Mouse (Mus musculus): Measurements from ENCODE around the gene Nufip2. TPM values are rescaled to one million over a fixed set of nuclear protein-coding genes. Genes with fewer than 3 reads are reported as not detected.
"Not testable (repeated sequence)": the region's sequence is repeated elsewhere in the genome, so short reads cannot be mapped to it uniquely, and the experiment has no call there.

Gene Nufip2
- polyA plus RNA-seq, 1 experiment from 2014 or later: 9.2 TPM

DNA sequence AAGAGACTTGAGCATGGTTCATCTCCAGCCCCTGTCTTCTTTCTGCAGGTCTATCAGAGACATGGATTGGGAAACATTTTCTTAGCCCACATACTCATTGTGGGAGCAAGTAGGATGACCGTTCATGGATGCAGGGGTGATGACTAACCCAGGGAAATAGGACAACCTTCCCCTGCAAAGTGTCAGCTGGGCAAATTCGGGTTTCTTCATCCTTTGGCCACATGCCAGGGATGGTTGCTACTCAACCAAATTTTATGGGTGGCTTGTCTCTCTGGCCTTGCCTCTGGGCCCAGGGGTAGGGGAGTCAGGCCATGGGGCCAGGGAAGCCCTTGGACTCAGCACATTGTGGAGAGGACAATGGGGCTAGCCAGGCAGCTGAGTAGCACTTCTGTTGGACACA, 42.6 kb downstream of the Nufip2 start:
- no peak overlapping the region for H3K4me3 ChIP-seq (ENCODE audit: low read length)
- H3K36me3 ChIP-seq (ENCODE audit: control insufficient read depth, insufficient read depth, low read length): no peaks in the 10 kb centered on the region
- ATAC-seq (ENCODE audit: low FRiP score, low TSS enrichment): no peak
- no peak overlapping the region for H3K9ac ChIP-seq (ENCODE audit: low read depth, low read length)
- WGBS: 73% methylated on average over 2 of the region's 2 CpGs
- H3K9me3 ChIP-seq (ENCODE audit: control insufficient read depth, low read length): no peaks in the 10 kb centered on the region
- no peaks in the 10 kb centered on the region for H3K27me3 ChIP-seq (ENCODE audit: control insufficient read depth, insufficient read depth, low read length)
- no peaks in the 10 kb centered on the region for H3K4me1 ChIP-seq (ENCODE audit: control insufficient read depth, insufficient read depth, low read length)
- no peak overlapping the region for H3K27ac ChIP-seq (ENCODE audit: low read depth, low read length)
- H3K4me2 ChIP-seq (replicated peaks; ENCODE audit: low read depth, low read length): no peak overlapping the region

DNA sequence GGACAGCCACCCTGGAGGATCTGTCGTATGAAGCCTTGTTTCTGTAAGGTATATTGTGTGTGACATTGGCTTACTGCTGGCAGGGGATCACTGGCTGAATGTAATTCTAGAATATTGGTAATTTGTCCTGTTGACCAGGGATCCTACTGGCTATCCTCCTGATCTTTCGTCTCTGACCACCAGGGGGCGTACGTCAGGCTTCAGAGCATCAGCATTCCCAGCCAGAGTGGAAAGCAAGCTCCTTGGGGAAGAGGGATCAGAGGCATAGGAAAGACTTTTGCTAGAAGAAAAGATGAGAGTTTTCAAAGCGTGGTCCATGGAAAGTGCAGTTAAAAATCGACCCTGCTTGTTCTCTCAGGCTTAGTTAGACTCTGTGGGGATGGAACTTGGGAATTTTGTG, 51.3 kb downstream of the Nufip2 start:
- Histone ChIP-seq H3K27me3 (ENCODE audit: control insufficient read depth, insufficient read depth, low read length) (no peaks in the 10 kb centered on the region), H3K4me3 (ENCODE audit: low read length) (no peak overlapping the region), H3K4me2 (replicated peaks; ENCODE audit: low read depth, low read length) (no peak overlapping the region), H3K36me3 (ENCODE audit: control insufficient read depth, insufficient read depth, low read length) (no peaks in the 10 kb centered on the region), H3K9me3 (ENCODE audit: control insufficient read depth, low read length) (no peaks in the 10 kb centered on the region), H3K4me1 (ENCODE audit: control insufficient read depth, insufficient read depth, low read length) (no peaks in the 10 kb centered on the region), H3K27ac (ENCODE audit: low read depth, low read length) (no peak overlapping the region), H3K9ac (ENCODE audit: low read depth, low read length) (no peak overlapping the region)
- WGBS: 2% methylated on average over 6 of the region's 6 CpGs
- no peak for ATAC-seq (ENCODE audit: low FRiP score, low TSS enrichment)

DNA sequence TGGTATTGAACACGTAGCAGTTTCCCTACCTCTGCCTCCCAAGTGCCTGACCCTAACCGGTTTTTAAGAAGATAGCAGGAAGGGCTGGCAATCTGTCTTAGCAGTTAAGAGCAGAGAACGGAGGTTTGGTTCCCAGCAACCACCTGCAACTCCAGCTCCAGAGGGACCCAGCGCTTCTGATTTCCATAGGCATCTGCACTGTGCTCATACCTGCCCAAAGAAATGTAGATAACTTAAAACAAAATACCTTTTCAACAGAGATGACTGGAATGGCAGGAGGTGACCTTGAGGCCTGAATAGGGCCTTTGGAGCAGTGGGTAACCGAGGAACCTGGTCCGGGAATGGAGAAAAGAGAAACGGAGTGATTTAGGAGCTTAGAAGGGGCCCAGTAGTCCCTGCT, 52.6 kb downstream of the Nufip2 start:
- no peak for ATAC-seq (ENCODE audit: low FRiP score, low TSS enrichment)
- Histone ChIP-seq H3K4me2 (replicated peaks; ENCODE audit: low read depth, low read length) (no peak overlapping the region), H3K4me3 (ENCODE audit: low read length) (no peak overlapping the region), H3K27ac (ENCODE audit: low read depth, low read length) (no peak overlapping the region), H3K36me3 (ENCODE audit: control insufficient read depth, insufficient read depth, low read length) (no peaks in the 10 kb centered on the region), H3K9ac (ENCODE audit: low read depth, low read length) (no peak overlapping the region), H3K4me1 (ENCODE audit: control insufficient read depth, insufficient read depth, low read length) (no peaks in the 10 kb centered on the region), H3K9me3 (ENCODE audit: control insufficient read depth, low read length) (no peaks in the 10 kb centered on the region), H3K27me3 (ENCODE audit: control insufficient read depth, insufficient read depth, low read length) (no peaks in the 10 kb centered on the region)
- 54% methylated on average over 7 of the region's 7 CpGs for WGBS

DNA sequence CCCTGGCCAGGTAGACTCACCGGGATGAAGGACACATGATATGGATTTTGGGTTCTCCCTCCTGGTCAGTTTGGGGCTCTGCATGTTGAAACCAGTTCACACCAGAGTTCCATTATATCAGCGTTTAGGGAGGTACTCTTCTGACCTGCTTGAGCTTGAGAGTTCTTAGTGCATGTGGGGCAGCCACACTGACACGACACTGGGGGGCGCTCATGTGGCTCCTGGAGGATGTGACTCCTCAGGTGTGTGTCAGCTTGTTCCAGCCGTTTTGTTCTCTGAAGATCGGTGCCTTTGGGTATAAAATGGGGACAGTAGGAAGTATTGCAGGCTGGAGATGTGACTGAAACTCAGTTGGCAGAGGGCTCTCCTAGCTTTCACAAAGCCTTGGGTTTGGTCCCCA, 58.0 kb downstream of the Nufip2 start:
- Histone ChIP-seq H3K9me3 (ENCODE audit: control insufficient read depth, low read length) (no peaks in the 10 kb centered on the region), H3K4me3 (ENCODE audit: low read length) (no peak overlapping the region), H3K4me1 (ENCODE audit: control insufficient read depth, insufficient read depth, low read length) (no peaks in the 10 kb centered on the region), H3K4me2 (replicated peaks; ENCODE audit: low read depth, low read length) (no peak overlapping the region), H3K9ac (ENCODE audit: low read depth, low read length) (no peak overlapping the region), H3K27me3 (ENCODE audit: control insufficient read depth, insufficient read depth, low read length) (no peaks in the 10 kb centered on the region), H3K27ac (ENCODE audit: low read depth, low read length) (no peak overlapping the region), H3K36me3 (ENCODE audit: control insufficient read depth, insufficient read depth, low read length) (no peaks in the 10 kb centered on the region)
- 29% methylated on average over 6 of the region's 6 CpGs for WGBS
- no peak for ATAC-seq (ENCODE audit: low FRiP score, low TSS enrichment)

DNA sequence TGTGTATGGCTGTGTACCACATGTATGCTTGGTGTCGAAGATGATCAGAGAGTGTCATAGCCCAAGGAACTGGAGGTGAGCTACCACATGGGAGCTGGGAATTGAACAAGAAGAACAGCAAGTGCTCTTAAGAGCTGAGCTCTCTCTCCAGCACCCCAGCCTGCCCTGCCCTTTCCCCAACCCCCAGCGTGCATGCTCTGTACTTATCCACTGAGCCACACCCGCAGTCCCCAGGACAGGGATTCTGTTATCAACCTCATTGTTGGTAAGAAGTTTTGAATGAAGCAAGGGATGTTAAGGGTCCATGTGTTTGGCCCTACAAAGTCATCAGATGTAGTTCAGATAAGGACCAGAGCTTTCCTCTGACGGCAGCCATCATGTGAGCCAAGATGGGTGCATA, 60.7 kb downstream of the Nufip2 start:
- no peak overlapping the region for H3K4me2 ChIP-seq (replicated peaks; ENCODE audit: low read depth, low read length)
- H3K9me3 ChIP-seq (ENCODE audit: control insufficient read depth, low read length): no peaks in the 10 kb centered on the region
- no peak for ATAC-seq (ENCODE audit: low FRiP score, low TSS enrichment)
- H3K4me1 ChIP-seq (ENCODE audit: control insufficient read depth, insufficient read depth, low read length): no peaks in the 10 kb centered on the region
- no peak overlapping the region for H3K4me3 ChIP-seq (ENCODE audit: low read length)
- no peaks in the 10 kb centered on the region for H3K27me3 ChIP-seq (ENCODE audit: control insufficient read depth, insufficient read depth, low read length)
- no peak overlapping the region for H3K9ac ChIP-seq (ENCODE audit: low read depth, low read length)
- H3K36me3 ChIP-seq (ENCODE audit: control insufficient read depth, insufficient read depth, low read length): no peaks in the 10 kb centered on the region
- no peak overlapping the region for H3K27ac ChIP-seq (ENCODE audit: low read depth, low read length)
- 94% methylated on average over 4 of the region's 4 CpGs for WGBS

DNA sequence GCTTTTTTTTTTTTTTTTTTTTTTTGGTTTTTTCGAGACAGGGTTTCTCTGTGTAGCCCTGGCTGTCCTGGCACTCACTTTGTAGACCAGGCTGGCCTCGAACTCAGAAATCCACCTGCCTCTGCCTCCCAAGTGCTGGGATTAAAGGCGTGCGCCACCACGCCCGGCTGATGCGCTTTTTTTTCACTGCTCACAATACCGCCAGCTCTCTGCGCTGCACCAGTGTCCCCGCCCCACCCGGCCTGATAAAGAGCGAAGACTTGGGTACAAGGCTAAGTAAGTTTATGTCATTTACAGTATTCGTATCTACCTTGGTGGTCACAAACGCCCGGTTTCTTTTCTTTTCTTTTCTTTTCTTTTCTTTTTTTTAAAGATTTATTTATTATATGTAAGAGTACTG, 61.1 kb downstream of the Nufip2 start:
- not testable (repeated sequence) for ATAC-seq (ENCODE audit: low FRiP score, low TSS enrichment); H3K4me3 ChIP-seq (ENCODE audit: low read length); H3K4me2 ChIP-seq (replicated peaks; ENCODE audit: low read depth, low read length); H3K4me1 ChIP-seq (ENCODE audit: control insufficient read depth, insufficient read depth, low read length); H3K27ac ChIP-seq (ENCODE audit: low read depth, low read length); H3K36me3 ChIP-seq (ENCODE audit: control insufficient read depth, insufficient read depth, low read length); H3K27me3 ChIP-seq (ENCODE audit: control insufficient read depth, insufficient read depth, low read length); H3K9me3 ChIP-seq (ENCODE audit: control insufficient read depth, low read length); H3K9ac ChIP-seq (ENCODE audit: low read depth, low read length)
- 97% methylated on average over 13 of the region's 15 CpGs for WGBS

DNA sequence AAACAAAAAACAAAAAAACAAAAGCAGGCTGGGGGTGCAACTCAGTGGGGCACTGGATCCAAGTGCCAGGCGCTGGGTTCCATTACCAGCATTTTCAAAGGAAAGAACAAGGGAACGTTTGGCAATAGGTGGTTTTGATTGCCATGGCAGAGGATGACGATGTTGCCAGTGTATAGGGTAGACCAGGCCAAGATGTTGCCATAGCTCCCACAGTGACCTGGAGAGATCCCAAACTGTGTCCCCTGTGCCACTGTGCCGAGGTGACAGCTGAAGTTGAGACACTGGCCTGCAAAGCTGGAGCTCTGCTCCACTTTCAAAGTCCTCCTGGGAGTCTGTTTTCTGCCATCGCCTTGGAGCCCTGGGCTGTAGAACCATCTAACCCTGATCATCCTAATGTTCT, 63.0 kb downstream of the Nufip2 start:
- Histone ChIP-seq H3K4me1 (ENCODE audit: control insufficient read depth, insufficient read depth, low read length) (no peaks in the 10 kb centered on the region), H3K9ac (ENCODE audit: low read depth, low read length) (no peak overlapping the region), H3K27me3 (ENCODE audit: control insufficient read depth, insufficient read depth, low read length) (no peaks in the 10 kb centered on the region), H3K9me3 (ENCODE audit: control insufficient read depth, low read length) (no peaks in the 10 kb centered on the region), H3K4me2 (replicated peaks; ENCODE audit: low read depth, low read length) (no peak overlapping the region), H3K27ac (ENCODE audit: low read depth, low read length) (no peak overlapping the region), H3K36me3 (ENCODE audit: control insufficient read depth, insufficient read depth, low read length) (no peaks in the 10 kb centered on the region), H3K4me3 (ENCODE audit: low read length) (no peak overlapping the region)
- no peak for ATAC-seq (ENCODE audit: low FRiP score, low TSS enrichment)
- 82% methylated on average over 5 of the region's 5 CpGs for WGBS

DNA sequence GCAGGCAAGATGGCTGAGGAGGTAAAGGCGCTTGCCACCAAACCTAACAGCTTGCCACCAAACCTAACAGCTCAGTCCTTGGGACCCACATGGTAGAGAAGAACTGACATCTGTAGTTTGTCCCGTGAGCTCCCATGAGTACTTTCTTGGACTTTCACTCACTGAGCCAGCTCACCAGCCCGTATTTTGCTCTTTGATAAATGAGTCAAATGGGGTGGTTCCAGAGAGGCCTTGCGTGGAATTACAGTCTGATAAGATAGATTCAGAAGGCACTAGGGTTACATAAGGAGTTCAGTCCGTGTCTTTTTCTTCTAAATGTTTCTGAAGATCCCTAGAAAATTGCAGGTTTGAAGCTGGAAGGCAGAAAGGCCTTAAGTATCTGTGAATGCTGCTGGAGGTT, 66.6 kb downstream of the Nufip2 start:
- Histone ChIP-seq H3K4me1 (ENCODE audit: control insufficient read depth, insufficient read depth, low read length) (no peaks in the 10 kb centered on the region), H3K4me2 (replicated peaks; ENCODE audit: low read depth, low read length) (no peak overlapping the region), H3K36me3 (ENCODE audit: control insufficient read depth, insufficient read depth, low read length) (no peaks in the 10 kb centered on the region), H3K4me3 (ENCODE audit: low read length) (no peak overlapping the region), H3K9ac (ENCODE audit: low read depth, low read length) (no peak overlapping the region), H3K9me3 (ENCODE audit: control insufficient read depth, low read length) (no peaks in the 10 kb centered on the region), H3K27me3 (ENCODE audit: control insufficient read depth, insufficient read depth, low read length) (no peaks in the 10 kb centered on the region), H3K27ac (ENCODE audit: low read depth, low read length) (no peak overlapping the region)
- no peak for ATAC-seq (ENCODE audit: low FRiP score, low TSS enrichment)
- WGBS: 81% methylated on average over 5 of the region's 5 CpGs

DNA sequence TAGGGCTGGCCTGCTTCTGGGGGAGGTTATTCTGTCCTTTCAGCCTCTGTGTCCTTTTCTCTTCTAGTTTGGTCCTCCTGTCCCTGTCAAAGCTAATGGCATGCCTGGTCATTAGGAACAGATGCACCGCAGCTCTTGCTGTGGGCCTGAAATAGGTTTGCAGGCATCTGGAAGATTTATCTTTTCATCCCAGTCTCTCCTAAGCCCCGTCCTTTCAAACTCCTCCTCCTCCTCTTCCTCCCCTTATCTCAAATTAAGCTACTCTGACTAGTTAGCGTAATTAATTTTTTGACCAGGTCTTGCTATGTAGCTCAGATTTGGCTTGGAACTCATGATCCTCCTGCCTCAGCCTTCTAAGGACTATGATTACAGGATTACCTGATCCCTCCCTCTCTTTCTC, 67.5 kb downstream of the Nufip2 start:
- H3K27ac ChIP-seq (ENCODE audit: low read depth, low read length): no peak overlapping the region
- ATAC-seq (ENCODE audit: low FRiP score, low TSS enrichment): no peak
- H3K9ac ChIP-seq (ENCODE audit: low read depth, low read length): no peak overlapping the region
- no peak overlapping the region for H3K4me3 ChIP-seq (ENCODE audit: low read length)
- H3K36me3 ChIP-seq (ENCODE audit: control insufficient read depth, insufficient read depth, low read length): no peaks in the 10 kb centered on the region
- H3K4me1 ChIP-seq (ENCODE audit: control insufficient read depth, insufficient read depth, low read length): no peaks in the 10 kb centered on the region
- no peak overlapping the region for H3K4me2 ChIP-seq (replicated peaks; ENCODE audit: low read depth, low read length)
- no peaks in the 10 kb centered on the region for H3K9me3 ChIP-seq (ENCODE audit: control insufficient read depth, low read length)
- H3K27me3 ChIP-seq (ENCODE audit: control insufficient read depth, insufficient read depth, low read length): no peaks in the 10 kb centered on the region
- 61% methylated on average over 3 of the region's 3 CpGs for WGBS

DNA sequence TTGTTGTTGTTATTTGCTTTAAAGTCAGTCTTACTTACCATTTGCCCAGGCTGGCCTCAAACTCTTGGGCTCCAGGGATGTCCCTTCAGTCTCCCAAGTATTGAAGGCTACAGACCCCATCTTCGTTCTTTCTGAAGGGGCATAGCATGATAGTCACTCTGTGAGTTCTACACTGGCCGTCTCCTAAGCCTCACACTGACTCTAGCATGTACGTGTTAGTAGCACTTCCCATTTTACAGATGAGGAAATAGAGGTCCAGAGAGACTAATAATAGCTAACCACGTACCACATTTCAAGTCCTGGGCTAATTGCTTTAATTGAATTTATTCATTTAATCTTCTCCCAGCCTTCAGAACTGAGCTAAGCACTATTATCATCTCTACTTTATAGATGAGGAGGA, 74.1 kb downstream of the Nufip2 start:
- H3K27me3 ChIP-seq (ENCODE audit: control insufficient read depth, insufficient read depth, low read length): no peaks in the 10 kb centered on the region
- no peak overlapping the region for H3K9ac ChIP-seq (ENCODE audit: low read depth, low read length)
- H3K4me2 ChIP-seq (replicated peaks; ENCODE audit: low read depth, low read length): no peak overlapping the region
- H3K27ac ChIP-seq (ENCODE audit: low read depth, low read length): no peak overlapping the region
- no peak overlapping the region for H3K4me3 ChIP-seq (ENCODE audit: low read length)
- H3K4me1 ChIP-seq (ENCODE audit: control insufficient read depth, insufficient read depth, low read length): peaks cover 12% of the 10 kb centered on the region
- no peaks in the 10 kb centered on the region for H3K36me3 ChIP-seq (ENCODE audit: control insufficient read depth, insufficient read depth, low read length)
- no peak for ATAC-seq (ENCODE audit: low FRiP score, low TSS enrichment)
- H3K9me3 ChIP-seq (ENCODE audit: control insufficient read depth, low read length): no peaks in the 10 kb centered on the region; the same call in 1 of the 2 replicates
- 85% methylated on average over 4 of the region's 4 CpGs for WGBS

Measured in kidney, embryonic 14.5 days (tissue).